Mouse (Mus musculus) macrophage (primary cell): ENCODE measurements around the gene Abcc4. TPM values are rescaled to one million over a fixed set of nuclear protein-coding genes. Genes with fewer than 3 reads are reported as not detected.
A peak's percentile ranks its signal among the peaks of the same experiment; 100 is the strongest.

Experiments
- H3K27ac ChIP-seq: fragments of 350-480 bp; formaldehyde crosslinking; 2 replicates; pipeline ENCODE4 v1.9.0; 2021
- H3K36me3 ChIP-seq: fragments of 350-480 bp; formaldehyde crosslinking; 2 replicates; pipeline ENCODE4 v1.9.0; 2021; ENCODE audit errors: inconsistent target
- H3K4me3 ChIP-seq: fragments of 350-480 bp; formaldehyde crosslinking; 2 replicates; pipeline ENCODE4 v1.9.0; 2021; ENCODE audit errors: inconsistent target
- H3K79me2 ChIP-seq: fragments of 350-480 bp; formaldehyde crosslinking; 2 replicates; pipeline ENCODE4 v1.9.0; 2021; ENCODE audit errors: inconsistent target
- WGBS: methylation state at CpG from one replicate; pipeline ENCODE4 v1.1.7; 2026; ENCODE audit warnings: inconsistent platforms; ENCODE audit not compliant: missing documents; 5-methylcytosine and 5-hydroxymethylcytosine counted together
- polyA plus RNA-seq: library from polyadenylated mRNA; stranded (reverse); fragments of 250-400 nt; gene quantifications from 3 replicates; pipeline ENCODE4 v1.2.4, GENCODE M21; 2018; ENCODE audit warnings: inconsistent platforms

Gene Abcc4
- polyA plus RNA-seq, 1 experiment from 2014 or later, result 9.2 TPM

GRCm38 (mm10) chr14:118719566-118720174, 13.7 kb upstream of the Abcc4 start:
- Histone ChIP-seq H3K36me3 (no peaks in the 10 kb centered on the region), H3K79me2 (no peaks in the 10 kb centered on the region), H3K4me3 (no peak overlapping the region), H3K27ac (no peak overlapping the region)
- 89% methylated on average over 10 of the region's 10 CpGs for WGBS

DNA sequence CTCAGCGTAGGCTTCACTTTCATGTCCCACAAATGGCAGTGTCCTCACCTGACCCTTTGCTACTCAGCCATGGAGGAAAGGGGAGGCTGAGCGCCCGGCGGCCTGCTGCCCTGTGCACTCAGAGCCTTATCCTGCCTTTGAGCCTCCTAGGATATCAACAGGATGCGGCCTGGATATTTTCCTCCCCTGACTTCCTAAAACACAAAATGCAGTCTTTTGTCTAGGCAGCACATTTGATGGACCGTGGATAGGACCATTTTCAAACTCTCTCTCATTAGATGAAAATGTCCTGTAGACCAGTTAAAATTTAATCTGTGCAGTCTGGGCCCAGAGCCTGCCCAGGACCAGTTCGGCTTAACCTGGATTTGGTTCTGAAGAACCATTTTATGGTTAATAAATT, 12.6 kb upstream of the Abcc4 start:
- Histone ChIP-seq H3K27ac (no peak overlapping the region), H3K36me3 (no peaks in the 10 kb centered on the region), H3K4me3 (no peak overlapping the region), H3K79me2 (no peaks in the 10 kb centered on the region)
- 92% methylated on average over 7 of the region's 7 CpGs for WGBS

DNA sequence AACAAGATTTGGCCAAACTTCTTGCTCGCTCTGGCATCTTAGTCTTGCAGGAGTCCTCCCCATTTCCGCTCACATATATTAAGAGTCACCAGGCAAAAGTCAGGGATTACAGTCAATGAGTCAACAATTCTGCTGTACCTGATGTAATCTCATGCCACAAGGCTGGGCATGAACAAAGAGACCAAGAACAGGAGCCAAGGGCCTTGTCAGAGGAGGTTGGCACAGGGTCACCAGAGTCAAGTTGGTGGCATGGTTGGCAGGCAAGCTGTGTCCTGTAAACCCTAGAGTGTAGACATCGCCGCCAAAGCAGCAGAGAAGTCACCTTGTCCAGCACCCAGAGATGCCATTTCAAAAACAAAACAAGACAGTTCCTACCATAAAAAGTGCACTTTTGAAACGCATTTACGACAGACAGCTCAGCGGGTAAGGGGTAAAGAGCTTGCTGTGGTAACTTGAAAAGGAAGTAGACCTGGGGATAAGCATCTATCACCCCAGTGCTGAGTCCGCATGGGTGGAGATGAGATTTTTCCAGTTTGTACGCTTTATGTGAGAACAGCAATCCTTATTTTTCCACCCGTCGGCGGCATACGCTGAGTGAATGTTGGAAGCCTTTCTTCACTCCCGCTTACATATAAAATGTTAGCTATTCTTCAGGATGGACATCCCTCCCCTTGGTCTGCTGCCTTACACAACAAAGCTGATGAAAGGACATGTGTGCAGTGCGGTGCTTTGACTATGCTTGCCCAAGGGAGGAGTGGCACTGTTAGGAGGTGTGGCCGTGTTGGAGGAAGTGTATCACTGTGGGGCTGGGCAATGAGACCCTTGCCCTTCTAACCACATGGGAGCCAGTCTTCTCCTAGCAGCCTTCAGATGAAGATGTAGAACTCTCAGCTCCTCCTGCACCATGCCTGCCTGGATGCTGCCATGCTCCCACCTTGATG, 10.6 kb upstream of the Abcc4 start:
- Histone ChIP-seq H3K79me2 (no peaks in the 10 kb centered on the region), H3K36me3 (no peaks in the 10 kb centered on the region), H3K27ac (no peak overlapping the region), H3K4me3 (no peak overlapping the region)
- WGBS, result 80% methylated on average over 15 of the region's 16 CpGs

GRCm38 (mm10) chr14:118714720-118715119, 8.7 kb upstream of the Abcc4 start:
- 93% methylated on average over 6 of the region's 6 CpGs for WGBS
- no peak overlapping the region for H3K4me3 ChIP-seq
- H3K36me3 ChIP-seq, result no peaks in the 10 kb centered on the region
- H3K27ac ChIP-seq, result no peak overlapping the region
- no peaks in the 10 kb centered on the region for H3K79me2 ChIP-seq

DNA sequence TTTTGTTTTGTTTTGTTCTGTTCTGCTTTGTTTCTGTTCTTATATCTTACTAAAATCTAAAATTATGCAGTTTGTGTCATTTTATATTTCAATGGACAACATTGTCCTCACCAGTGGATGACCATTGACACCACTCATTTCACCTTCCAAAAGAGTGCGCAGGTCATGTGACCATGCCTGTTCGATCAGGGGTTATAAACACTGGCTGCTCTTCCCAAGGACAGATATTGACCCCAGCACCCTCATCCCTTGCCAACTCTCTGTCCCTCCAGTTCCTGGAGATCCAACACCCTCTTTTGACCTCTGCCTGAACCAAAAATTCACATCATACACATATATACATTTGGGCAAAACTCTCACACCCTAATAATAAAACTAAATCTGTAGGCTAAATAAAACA, 8.3 kb upstream of the Abcc4 start:
- Histone ChIP-seq H3K79me2 (no peaks in the 10 kb centered on the region), H3K27ac (no peak overlapping the region), H3K4me3 (no peak overlapping the region), H3K36me3 (no peaks in the 10 kb centered on the region)
- 95% methylated on average over 2 of the region's 2 CpGs for WGBS

GRCm38 (mm10) chr14:118713869-118714268, 7.8 kb upstream of the Abcc4 start:
- Histone ChIP-seq H3K79me2 (no peaks in the 10 kb centered on the region), H3K36me3 (no peaks in the 10 kb centered on the region), H3K4me3 (no peak overlapping the region), H3K27ac (no peak overlapping the region)
- 69% methylated on average over 8 of the region's 8 CpGs for WGBS

- Histone ChIP-seq H3K27ac (no peak overlapping the region), H3K79me2 (no peaks in the 10 kb centered on the region), H3K4me3 (no peak overlapping the region), H3K36me3 (no peaks in the 10 kb centered on the region)
- WGBS, result 15% methylated on average over 18 of the region's 18 CpGs
Measured at GRCm38 (mm10) chr14:118713408-118713807, 7.4 kb upstream of the Abcc4 start.

- 89% methylated on average over 5 of the region's 5 CpGs for WGBS
- no peak overlapping the region for H3K27ac ChIP-seq
- H3K4me3 ChIP-seq, result no peak overlapping the region
- no peaks in the 10 kb centered on the region for H3K36me3 ChIP-seq
- H3K79me2 ChIP-seq, result no peaks in the 10 kb centered on the region
Measured at GRCm38 (mm10) chr14:118712889-118713288, 6.9 kb upstream of the Abcc4 start.

- no peaks in the 10 kb centered on the region for H3K79me2 ChIP-seq
- H3K27ac ChIP-seq, result no peak overlapping the region
- no peaks in the 10 kb centered on the region for H3K36me3 ChIP-seq
- no peak overlapping the region for H3K4me3 ChIP-seq
Measured at GRCm38 (mm10) chr14:118710945-118711344, 4.9 kb upstream of the Abcc4 start.

GRCm38 (mm10) chr14:118709736-118710135, 3.7 kb upstream of the Abcc4 start:
- WGBS, result under 1% methylated on average over 11 of the region's 11 CpGs
- H3K27ac ChIP-seq, result peak overlapping the region; percentile 34; the same call in 1 of the 2 replicates
- no peak overlapping the region for H3K4me3 ChIP-seq

GRCm38 (mm10) chr14:118708126-118708525, 2.1 kb upstream of the Abcc4 start:
- H3K27ac ChIP-seq, result no peak overlapping the region
- H3K79me2 ChIP-seq, result peaks cover 24% of the 10 kb centered on the region; the same call in 1 of the 2 replicates
- H3K4me3 ChIP-seq, result no peak overlapping the region
- no peaks in the 10 kb centered on the region for H3K36me3 ChIP-seq
- WGBS, result 98% methylated on average over 5 of the region's 5 CpGs

More at GRCm38 (mm10) chr14:118709736-118710135, 3.7 kb upstream of the Abcc4 start:
- Histone ChIP-seq H3K36me3 (no peaks in the 10 kb centered on the region), H3K79me2 (peaks cover 8% of the 10 kb centered on the region; the same call in 1 of the 2 replicates)

GRCm38 (mm10) chr14:118706962-118707361, 943 bp upstream of the Abcc4 start:
- Histone ChIP-seq H3K27ac (no peak overlapping the region), H3K36me3 (no peaks in the 10 kb centered on the region), H3K79me2 (peaks cover 33% of the 10 kb centered on the region; the same call in 1 of the 2 replicates), H3K4me3 (no peak overlapping the region)
- WGBS, result 85% methylated on average over 11 of the region's 11 CpGs

GRCm38 (mm10) chr14:118705465-118705807, 583 bp downstream of the Abcc4 start:
- no peaks in the 10 kb centered on the region for H3K36me3 ChIP-seq
- WGBS, result 0% methylated on average over 10 of the region's 10 CpGs
- H3K79me2 ChIP-seq, result peaks cover 44% of the 10 kb centered on the region; the same call in 1 of the 2 replicates
- H3K27ac ChIP-seq, result no peak overlapping the region
- peak overlapping the region; percentile 26 for H3K4me3 ChIP-seq

DNA sequence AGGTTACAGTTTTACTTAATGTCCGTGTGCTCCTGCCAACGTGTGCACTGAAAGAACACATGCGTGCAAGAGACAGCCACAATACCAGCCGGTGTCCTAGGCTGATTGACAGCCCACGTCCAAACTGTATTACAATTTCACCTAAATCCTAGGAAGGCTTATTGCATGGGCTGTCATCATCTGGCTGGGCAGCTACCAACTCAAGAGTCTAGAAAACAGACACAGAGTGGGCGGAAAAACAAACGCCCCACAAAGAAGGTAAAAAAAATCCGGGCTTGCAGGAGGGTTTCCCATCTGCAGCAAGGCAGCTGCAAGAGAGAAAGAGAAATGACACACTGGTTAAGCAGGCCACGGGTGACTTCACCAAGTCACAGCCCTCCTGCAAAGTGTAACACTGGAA, 2.7 kb downstream of the Abcc4 start:
- Histone ChIP-seq H3K4me3 (no peak overlapping the region), H3K79me2 (peaks cover 58% of the 10 kb centered on the region; the same call in 1 of the 2 replicates), H3K36me3 (no peaks in the 10 kb centered on the region), H3K27ac (no peak overlapping the region)
- WGBS, result 93% methylated on average over 9 of the region's 9 CpGs

GRCm38 (mm10) chr14:118701991-118702608, 3.9 kb downstream of the Abcc4 start:
- H3K27ac ChIP-seq, result no peak overlapping the region
- peaks cover 69% of the 10 kb centered on the region; the same call in 1 of the 2 replicates for H3K79me2 ChIP-seq
- WGBS, result 78% methylated on average over 7 of the region's 7 CpGs
- no peaks in the 10 kb centered on the region for H3K36me3 ChIP-seq
- no peak overlapping the region for H3K4me3 ChIP-seq
